Mouse (Mus musculus) spleen, adult 2 months (tissue): Measurements from ENCODE around the gene Hrh1. TPM values are rescaled to one million over a fixed set of nuclear protein-coding genes. Genes with fewer than 3 reads are reported as not detected.

Source experiments
- DNase-seq, 2 experiments: peaks; one replicate each; pipeline versions ENCODE4 v3.0.0 to v3.0.0-alpha.2; 2012 to 2021; ENCODE audit warnings: low spot score in 2 of 2, low read depth in 1 of 2
- H3K27ac ChIP-seq: fragments of 200-500 bp; 2 replicates; pipeline ENCODE4 v1.5.1; 2012; ENCODE audit warnings: low read length, inconsistent platforms; ENCODE audit not compliant: insufficient read depth
- H3K27me3 ChIP-seq: fragments of 200-500 bp; 2 replicates; pipeline ENCODE4 v1.6.1; 2012; ENCODE audit warnings: mild to moderate bottlenecking, moderate library complexity, low read length, inconsistent platforms; ENCODE audit not compliant: control insufficient read depth, insufficient read depth
- H3K36me3 ChIP-seq: fragments of 200-500 bp; 2 replicates; pipeline ENCODE4 v1.6.1; 2012; ENCODE audit warnings: mild to moderate bottlenecking, low read length, inconsistent platforms; ENCODE audit not compliant: control insufficient read depth, insufficient read depth
- H3K4me1 ChIP-seq: fragments of 200-500 bp; 2 replicates; pipeline ENCODE4 v1.6.1; 2011; ENCODE audit warnings: inconsistent platforms; ENCODE audit not compliant: control insufficient read depth, insufficient read depth, insufficient read length
- H3K4me3 ChIP-seq: fragments of 200-500 bp; 2 replicates; pipeline ENCODE4 v1.5.1; 2011; ENCODE audit warnings: mild to moderate bottlenecking, inconsistent platforms; ENCODE audit not compliant: insufficient read depth, insufficient read length; ENCODE audit errors: extremely low read depth
- CTCF ChIP-seq: fragments of 200-500 bp; IDR thresholded peaks from 2 replicates; pipeline ENCODE4 v1.5.1; 2011; ENCODE audit warnings: mild to moderate bottlenecking, inconsistent platforms; ENCODE audit not compliant: insufficient read depth, insufficient read length, insufficient replicate concordance; ENCODE audit errors: extremely low read depth
- POLR2A ChIP-seq: fragments of 200-500 bp; IDR thresholded peaks from 2 replicates; pipeline ENCODE4 v1.6.1; 2011; ENCODE audit warnings: low read depth, low read length, inconsistent platforms
- WGBS: fragments of 180-500 bp; shearing (Covaris S2); methylation state at CpG from one replicate; pipeline ENCODE4 v1.1.7; 2018; 5-methylcytosine and 5-hydroxymethylcytosine counted together
- polyA plus RNA-seq: library from polyadenylated mRNA; depleted of rRNA; stranded (reverse); fragments of >200 nt; gene quantifications from 2 replicates; pipeline ENCODE4 v1.2.3, GENCODE M21; 2012

Gene Hrh1
- polyA plus RNA-seq, 1 experiment = 0.88 TPM

DNA sequence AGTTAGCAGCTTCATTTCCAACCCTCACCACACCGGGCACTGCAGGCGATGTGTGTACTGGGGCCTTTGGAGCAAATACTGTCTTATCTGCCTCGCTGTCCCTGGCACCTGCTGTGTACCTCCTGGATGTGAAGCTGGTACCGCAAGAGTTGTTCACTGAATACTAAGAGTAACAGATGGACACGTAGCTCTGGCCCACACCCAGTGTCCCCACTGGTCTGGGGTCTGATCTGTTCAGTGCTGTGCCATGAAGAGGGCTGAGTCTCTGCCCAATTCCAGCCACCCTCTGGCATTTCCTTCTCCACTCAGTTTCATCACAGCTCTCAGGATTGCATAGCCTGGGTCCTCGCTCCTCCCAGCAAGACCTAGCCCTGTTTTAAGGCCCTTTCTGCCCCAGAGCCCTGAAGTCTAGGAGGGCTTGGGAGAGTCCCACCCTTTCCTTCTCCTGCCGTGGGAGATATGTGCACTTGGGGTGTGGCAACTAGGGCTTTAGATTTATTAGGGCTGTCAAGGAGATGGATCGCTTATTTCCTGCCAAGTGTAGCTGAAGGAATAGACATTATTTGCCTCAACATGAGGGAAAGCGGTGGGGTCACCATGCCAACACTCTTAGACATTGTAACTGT lies 25.4 kb downstream of the Hrh1 start:
- 64% methylated on average over 9 of the region's 9 CpGs for WGBS
- TF ChIP-seq CTCF (no peak), POLR2A (no peak)
- DNase-seq = no peak
- Histone ChIP-seq H3K27ac (no peak overlapping the region), H3K4me3 (no peak overlapping the region), H3K36me3 (no peaks in the 10 kb centered on the region), H3K27me3 (no peaks in the 10 kb centered on the region), H3K4me1 (no peaks in the 10 kb centered on the region)

DNA sequence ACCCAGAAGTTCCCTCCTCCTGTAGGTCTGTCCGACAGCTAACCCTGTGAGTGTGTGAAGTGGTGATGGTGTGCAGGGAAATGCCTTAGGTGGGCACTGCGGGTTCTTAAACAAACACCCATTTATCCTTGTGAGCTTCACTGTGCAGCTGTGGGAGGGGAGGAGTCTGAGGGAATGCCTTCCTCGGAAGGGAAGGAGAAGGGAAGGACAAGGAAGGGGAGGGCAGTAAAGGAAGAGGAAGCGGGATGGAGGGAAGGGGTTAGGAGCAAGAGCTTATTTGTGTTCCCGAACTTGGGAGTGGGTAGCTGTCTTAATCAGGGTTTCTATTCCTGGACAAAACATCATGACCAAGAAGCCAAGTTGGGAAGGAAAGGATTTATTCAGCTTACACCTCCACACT lies 27.6 kb downstream of the Hrh1 start:
- no peaks in the 10 kb centered on the region for H3K27me3 ChIP-seq
- TF ChIP-seq CTCF (no peak), POLR2A (no peak)
- no peak overlapping the region for H3K27ac ChIP-seq
- DNase-seq = no peak
- WGBS = 51% methylated on average over 5 of the region's 5 CpGs
- H3K4me1 ChIP-seq = no peaks in the 10 kb centered on the region
- no peaks in the 10 kb centered on the region for H3K36me3 ChIP-seq
- no peak overlapping the region for H3K4me3 ChIP-seq

DNA sequence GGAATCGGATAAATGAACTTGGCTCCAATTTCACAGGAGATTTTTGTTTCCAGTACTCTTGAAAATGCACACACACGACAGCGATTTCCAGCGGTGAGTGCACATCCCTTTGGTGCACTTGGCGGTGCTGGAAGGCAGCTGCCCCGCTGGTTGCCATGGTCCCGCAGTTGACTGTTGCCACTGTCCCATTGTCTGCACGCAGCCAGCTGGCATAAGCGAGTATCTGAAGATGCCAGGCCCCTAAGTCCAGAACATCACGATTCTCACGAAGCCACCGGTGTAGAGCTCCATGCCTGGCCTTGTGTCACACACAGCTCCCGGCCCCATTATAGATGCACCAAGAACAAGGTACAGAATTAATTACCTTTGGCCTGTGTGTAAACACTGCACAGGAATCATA lies 29.9 kb downstream of the Hrh1 start:
- H3K27me3 ChIP-seq = no peaks in the 10 kb centered on the region
- H3K4me3 ChIP-seq = no peak overlapping the region
- H3K4me1 ChIP-seq = no peaks in the 10 kb centered on the region
- H3K27ac ChIP-seq = no peak overlapping the region
- WGBS = 92% methylated on average over 13 of the region's 13 CpGs
- no peaks in the 10 kb centered on the region for H3K36me3 ChIP-seq
- TF ChIP-seq CTCF = no peak
- TF ChIP-seq POLR2A = no peak
- no peak for DNase-seq

DNA sequence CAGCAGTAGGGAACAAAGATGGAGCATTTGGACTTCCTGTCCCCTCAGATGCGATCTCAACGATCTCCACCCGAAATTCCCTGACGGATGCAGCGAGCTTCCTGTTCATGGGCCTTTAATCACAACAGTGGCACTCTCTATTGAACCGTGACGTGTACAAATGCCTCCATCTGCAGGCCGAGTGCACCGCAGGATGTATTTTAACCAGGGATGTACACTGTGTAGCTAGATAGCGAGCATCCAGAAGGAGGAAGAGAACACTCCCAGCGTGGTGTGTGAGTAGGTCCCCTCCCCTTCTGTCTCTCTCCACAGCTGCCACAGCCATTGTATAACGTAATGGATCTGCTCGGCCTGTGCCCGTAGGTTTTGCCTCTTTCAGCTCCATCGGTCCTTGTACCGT lies 31.1 kb downstream of the Hrh1 start:
- 50% methylated on average over 16 of the region's 16 CpGs for WGBS
- Histone ChIP-seq H3K27ac (no peak overlapping the region), H3K4me1 (no peaks in the 10 kb centered on the region), H3K27me3 (no peaks in the 10 kb centered on the region), H3K4me3 (no peak overlapping the region), H3K36me3 (no peaks in the 10 kb centered on the region)
- DNase-seq = no peak
- TF ChIP-seq CTCF = no peak
- no peak for TF ChIP-seq POLR2A

DNA sequence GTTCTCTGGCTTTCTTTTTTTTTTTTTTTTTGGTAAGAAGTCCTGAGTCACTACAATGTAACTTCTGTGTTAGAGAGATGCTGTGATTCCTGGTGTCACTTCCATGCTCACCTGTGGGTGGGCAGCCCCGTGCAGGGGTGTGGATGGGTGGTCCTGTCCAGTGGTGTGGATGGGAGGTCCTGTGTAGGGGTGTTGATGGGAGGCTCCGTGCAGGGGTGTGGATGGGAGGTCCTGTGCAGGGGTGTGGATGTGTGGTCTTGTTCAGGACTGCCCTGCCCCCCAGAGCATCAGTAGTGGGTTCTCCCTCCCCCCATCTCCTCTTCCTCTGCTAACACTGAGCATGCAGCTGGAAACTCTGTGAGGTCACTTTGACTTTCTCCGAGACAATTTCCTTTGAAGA lies 34.9 kb downstream of the Hrh1 start:
- no peak overlapping the region for H3K4me3 ChIP-seq
- no peak overlapping the region for H3K27ac ChIP-seq
- no peak for DNase-seq
- no peaks in the 10 kb centered on the region for H3K4me1 ChIP-seq
- H3K36me3 ChIP-seq = no peaks in the 10 kb centered on the region
- no peak for TF ChIP-seq CTCF
- TF ChIP-seq POLR2A = no peak
- H3K27me3 ChIP-seq = no peaks in the 10 kb centered on the region
- WGBS = 66% methylated on average over 3 of the region's 3 CpGs

DNA sequence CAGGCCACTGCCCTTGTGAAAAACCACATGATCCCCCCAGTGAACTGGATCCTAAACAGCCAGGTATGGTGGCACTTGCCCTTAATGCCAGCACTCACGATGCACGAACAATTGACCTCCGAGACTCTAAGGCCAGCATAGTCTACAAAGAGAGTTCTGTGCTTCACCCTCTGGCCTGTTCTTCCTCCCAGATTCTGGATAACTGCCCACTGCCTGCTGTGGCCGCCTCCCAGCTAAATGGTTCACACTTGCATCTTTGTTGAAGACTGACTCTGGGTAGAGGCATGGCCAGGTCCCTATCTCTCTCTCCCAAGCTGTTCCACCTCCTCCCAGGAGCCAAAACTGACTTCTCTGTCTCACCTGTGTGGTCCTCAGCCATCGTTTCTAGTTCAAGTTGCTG lies 36.8 kb downstream of the Hrh1 start:
- Histone ChIP-seq H3K36me3 (no peaks in the 10 kb centered on the region), H3K4me3 (no peak overlapping the region), H3K27me3 (no peaks in the 10 kb centered on the region), H3K27ac (no peak overlapping the region), H3K4me1 (no peaks in the 10 kb centered on the region)
- TF ChIP-seq CTCF = no peak
- TF ChIP-seq POLR2A = no peak
- no peak for DNase-seq
- WGBS = 83% methylated on average over 5 of the region's 5 CpGs

DNA sequence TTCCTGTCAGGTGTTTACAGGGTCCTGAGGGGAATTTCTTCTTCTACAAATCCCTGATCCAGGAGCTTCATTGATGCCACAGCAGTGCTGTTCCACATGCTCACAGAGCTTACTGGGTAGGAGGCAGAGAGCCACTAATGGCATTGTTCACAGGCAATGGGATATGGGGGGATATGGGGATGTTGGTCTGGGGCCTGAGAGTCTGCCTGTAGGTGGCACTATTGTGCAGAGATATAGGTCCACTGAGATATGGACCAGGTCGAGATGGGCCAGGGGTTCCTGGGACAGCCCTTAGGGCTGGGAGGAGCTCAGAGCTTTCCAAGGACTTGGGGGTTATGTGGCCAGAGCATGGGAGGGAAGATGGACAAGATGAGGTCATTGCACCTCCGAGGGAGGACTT lies 42.6 kb downstream of the Hrh1 start:
- Histone ChIP-seq H3K27ac (no peak overlapping the region), H3K36me3 (no peaks in the 10 kb centered on the region), H3K27me3 (no peaks in the 10 kb centered on the region), H3K4me1 (no peaks in the 10 kb centered on the region), H3K4me3 (no peak overlapping the region)
- no peak for DNase-seq
- TF ChIP-seq POLR2A = no peak
- no peak for TF ChIP-seq CTCF
- WGBS = 61% methylated on average over 2 of the region's 2 CpGs
